Mouse (Mus musculus) erythroid progenitor cell, adult 5-6 weeks (primary cell): ENCODE measurements around the gene Slfn4. TPM values are rescaled to one million over a fixed set of nuclear protein-coding genes. Genes with fewer than 3 reads are reported as not detected.

ENCODE experiments used
- total RNA-seq, 2 experiments: library from RNA; stranded (forward) in 1 of 2; stranded (reverse) in 1 of 2; fragments of 150-400 nt in 1 of 2; fragments of 186-747, 209-891 nt in 1 of 2; gene quantifications; 2 replicates each; pipeline versions ENCODE4 v1.2.3 to v1.2.4; 2015 to 2017; ENCODE audit warnings: low replicate concordance in 2 of 2

The Slfn4 gene
- total RNA-seq, 2 experiments from 2014 or later = 4.2 to 75.9 TPM

Other genes with a start within 250 kb of the Slfn4 start
- gene Slfn5, start 223.8 kb upstream of the Slfn4 start, total RNA-seq (2015; ENCODE audit: low replicate concordance) = 4.6 and 7.6 TPM in 2 replicates
- 4.5 and 5.5 TPM in 2 replicates for gene Slfn5, start 223.8 kb upstream of the Slfn4 start, total RNA-seq (2017; ENCODE audit: low replicate concordance)
- gene Slfn9, start 183.4 kb upstream of the Slfn4 start, total RNA-seq (2015; ENCODE audit: low replicate concordance) = 6.8 and 10.1 TPM in 2 replicates
- 6.0 and 6.1 TPM in 2 replicates for gene Slfn9, start 183.4 kb upstream of the Slfn4 start, total RNA-seq (2017; ENCODE audit: low replicate concordance)
- gene Slfn8, start 154.4 kb upstream of the Slfn4 start, total RNA-seq (2015; ENCODE audit: low replicate concordance) = 6.5 and 22.2 TPM in 2 replicates
- 2.9 and 4.7 TPM in 2 replicates for gene Slfn8, start 154.4 kb upstream of the Slfn4 start, total RNA-seq (2017; ENCODE audit: low replicate concordance)
- gene Slfn2, start 110.1 kb upstream of the Slfn4 start, total RNA-seq (2015; ENCODE audit: low replicate concordance) = 32.1 and 39.4 TPM in 2 replicates
- gene Slfn2, start 110.1 kb upstream of the Slfn4 start, total RNA-seq (2017; ENCODE audit: low replicate concordance) = 40.9 and 43.8 TPM in 2 replicates
- 4.2 and 22.3 TPM in 2 replicates for gene Slfn1, start 58.3 kb upstream of the Slfn4 start, total RNA-seq (2015; ENCODE audit: low replicate concordance)
- 6.9 and 12.3 TPM in 2 replicates for gene Slfn1, start 58.3 kb upstream of the Slfn4 start, total RNA-seq (2017; ENCODE audit: low replicate concordance)
- gene Slfn3, start 16.1 kb downstream of the Slfn4 start, total RNA-seq (2015; ENCODE audit: low replicate concordance) = 5.0 and 19.3 TPM in 2 replicates
- gene Slfn3, start 16.1 kb downstream of the Slfn4 start, total RNA-seq (2017; ENCODE audit: low replicate concordance) = 12.3 and 35.9 TPM in 2 replicates
- gene Slfn14, start 111.5 kb downstream of the Slfn4 start, total RNA-seq (2015; ENCODE audit: low replicate concordance) = 86.4 and 88.3 TPM in 2 replicates
- gene Slfn14, start 111.5 kb downstream of the Slfn4 start, total RNA-seq (2017; ENCODE audit: low replicate concordance) = 93.6 and 106 TPM in 2 replicates
- 42.3 and 43.6 TPM in 2 replicates for gene Ap2b1, start 123.8 kb downstream of the Slfn4 start, total RNA-seq (2015; ENCODE audit: low replicate concordance)
- gene Ap2b1, start 123.8 kb downstream of the Slfn4 start, total RNA-seq (2017; ENCODE audit: low replicate concordance) = 49.8 and 49.9 TPM in 2 replicates
- 1.1 and 2.5 TPM in 2 replicates for gene Pex12, start 127.4 kb downstream of the Slfn4 start, total RNA-seq (2015; ENCODE audit: low replicate concordance)
- gene Pex12, start 127.4 kb downstream of the Slfn4 start, total RNA-seq (2017; ENCODE audit: low replicate concordance) = 2.2 TPM in 1 of 2 replicates, not detected in the other
- gene Rasl10b, start 234.0 kb downstream of the Slfn4 start, total RNA-seq (2015; ENCODE audit: low replicate concordance) = not detected in 2 replicates
- 0.23 TPM in 1 of 2 replicates, not detected in the other for gene Rasl10b, start 234.0 kb downstream of the Slfn4 start, total RNA-seq (2017; ENCODE audit: low replicate concordance)